ENCODE assay signal across 27 mouse cellular contexts in genomic region chrX:56212771-56213170, GRCm38 (mm10). TPM values are rescaled to one million over a fixed set of nuclear protein-coding genes. Genes with fewer than 3 reads are reported as not detected.
"Had no signal": no experiment of that assay in that cellular context is flagged by ENCODE, and none has a peak within 500 bp of the region (broad histone marks: within the 10 kb centered on the region; RNA-seq: fewer than 3 reads in every experiment).

Gm773 (minus strand) TSS chrX:56212881.

- H3K27ac ChIP-seq: liver, embryonic 15.5 days; lung, embryonic 15.5 days; macrophage; midbrain, embryonic 13.5 days; midbrain, embryonic 15.5 days; neural tube, embryonic 13.5 days; neural tube, embryonic 15.5 days had no signal

- H3K9me3 ChIP-seq: liver, embryonic 15.5 days; lung, embryonic 15.5 days; midbrain, embryonic 13.5 days; midbrain, embryonic 15.5 days; neural tube, embryonic 13.5 days; neural tube, embryonic 15.5 days had no signal

- H3K36me3 ChIP-seq: liver, embryonic 15.5 days; lung, embryonic 15.5 days; midbrain, embryonic 13.5 days; midbrain, embryonic 15.5 days; neural tube, embryonic 13.5 days; neural tube, embryonic 15.5 days had no signal

- H3K9ac ChIP-seq: liver, embryonic 15.5 days; liver, postnatal 0 days; lung, embryonic 15.5 days; midbrain, embryonic 13.5 days; midbrain, embryonic 15.5 days; neural tube, embryonic 13.5 days; neural tube, embryonic 15.5 days had no signal

- DNase-seq: liver, postnatal 0 days; lung, adult 2 months; lung, postnatal 14 days; lung, postnatal 36 days; retina, postnatal 1 day; right cerebral cortex, adult 18-20 months; thymus, adult 2 months; thymus, postnatal 25 days; thymus, postnatal 4 days had no signal

- H3K4me3 ChIP-seq: liver, embryonic 15.5 days; lung, embryonic 15.5 days; megakaryocyte, embryonic 14.5 days; midbrain, embryonic 13.5 days; midbrain, embryonic 15.5 days; neural tube, embryonic 13.5 days; neural tube, embryonic 15.5 days had no signal

- H3K27me3 ChIP-seq: liver, embryonic 15.5 days; lung, embryonic 15.5 days; megakaryocyte, embryonic 14.5 days; midbrain, embryonic 13.5 days; midbrain, embryonic 15.5 days; neural tube, embryonic 13.5 days; neural tube, embryonic 15.5 days had no signal

- H3K4me1 ChIP-seq: liver, embryonic 15.5 days; lung, embryonic 15.5 days; megakaryocyte, embryonic 14.5 days; midbrain, embryonic 13.5 days; midbrain, embryonic 15.5 days; neural tube, embryonic 13.5 days; neural tube, embryonic 15.5 days had no signal

- ATAC-seq: liver, postnatal 0 days; lung, postnatal 0 days; midbrain, embryonic 13.5 days; midbrain, embryonic 15.5 days had no signal

- H3K4me2 ChIP-seq: liver, embryonic 15.5 days; lung, embryonic 15.5 days; midbrain, embryonic 11.5 days; midbrain, embryonic 13.5 days; midbrain, embryonic 15.5 days; neural tube, embryonic 13.5 days; neural tube, embryonic 15.5 days had no signal

RNA-seq across cellular contexts. Expression of gene Gm773, which starts in this region (rescaled TPM):
- total RNA-seq: megakaryocyte progenitor cell, adult 5-6 weeks; midbrain, postnatal 0 days; monocyte, adult 5-6 weeks had no signal
- polyA plus RNA-seq: liver, embryonic 15.5 days; liver, postnatal 0 days; lung, adult 2 months; lung, embryonic 15.5 days; lung, postnatal 0 days; macrophage; midbrain, embryonic 11.5 days; midbrain, embryonic 13.5 days; midbrain, embryonic 15.5 days; midbrain, postnatal 0 days; neural tube, embryonic 11.5 days; neural tube, embryonic 13.5 days; neural tube, embryonic 15.5 days; spleen, adult 2 months; stomach, embryonic 14.5 days; stomach, embryonic 16.5 days; thymus, adult 2 months; urinary bladder, adult 2 months had no signal
